Mouse (Mus musculus) embryonic facial prominence, embryonic 14.5 days (tissue): ENCODE measurements at regions not wholly inside any gene's neighbourhood (a gene's known extent, or its start where the extent isn't known, plus 50 kb on each side); places are given as distances from the start of the nearest gene placed in this dataset.

Source experiments
- ATAC-seq: fragments of 200-750 bp; cut with Nextera tagmentation; 2 replicates; pipeline ENCODE4 v1.8.0; 2017; ENCODE audit warnings: low read depth, moderate number of reproducible peaks, moderate TSS enrichment
- DNase-seq: peaks from one replicate; pipeline ENCODE4 v3.0.0-alpha.2; 2015; ENCODE audit warnings: low spot score
- H3K27ac ChIP-seq: fragments of 300-500 bp; sonication (generic); replicated peaks from 2 replicates; pipeline ENCODE4 v1.5.1; 2014; ENCODE audit warnings: low read depth, mild to moderate bottlenecking, low read length, moderate library complexity
- H3K27me3 ChIP-seq: fragments of 300-500 bp; sonication (generic); replicated peaks from 2 replicates; pipeline ENCODE4 v1.6.1; 2014; ENCODE audit warnings: low read length; ENCODE audit not compliant: control insufficient read depth, insufficient read depth
- H3K36me3 ChIP-seq: fragments of 300-500 bp; sonication (generic); 2 replicates; pipeline ENCODE4 v1.6.1; 2014; ENCODE audit warnings: low read length, mixed read lengths; ENCODE audit not compliant: control insufficient read depth, insufficient read depth
- H3K4me1 ChIP-seq: fragments of 300-500 bp; sonication (generic); 2 replicates; pipeline ENCODE4 v1.6.1; 2014; ENCODE audit warnings: antibody characterized with exemption, low read length; ENCODE audit not compliant: control insufficient read depth, insufficient read depth
- H3K4me2 ChIP-seq: fragments of 300-500 bp; sonication (generic); 2 replicates; pipeline ENCODE4 v1.6.1; 2014; ENCODE audit warnings: low read depth, mild to moderate bottlenecking, low read length, moderate library complexity, mixed read lengths
- H3K4me3 ChIP-seq: fragments of 300-500 bp; sonication (generic); 2 replicates; pipeline ENCODE4 v1.5.1; 2014; ENCODE audit warnings: low read depth, mild to moderate bottlenecking, low read length
- H3K9ac ChIP-seq: fragments of 300-500 bp; sonication (generic); 2 replicates; pipeline ENCODE4 v1.6.1; 2014; ENCODE audit warnings: low read depth, mild to moderate bottlenecking, low read length, moderate library complexity, mixed read lengths
- H3K9me3 ChIP-seq: fragments of 300-500 bp; sonication (generic); 2 replicates; pipeline ENCODE4 v1.6.1; 2016; ENCODE audit warnings: low read length; ENCODE audit not compliant: control insufficient read depth
- WGBS: fragments of 180-500 bp; shearing (Covaris S2); extraction: QIAGEN DNeasy Blood & Tissue Kit; methylation state at CpG from one replicate; pipeline ENCODE4 v1.1.7; 2014; 5-methylcytosine and 5-hydroxymethylcytosine counted together

- ATAC-seq (no peak), DNase-seq (no peak)
- Histone ChIP-seq H3K4me2 (no peak overlapping the region), H3K27ac (no peak overlapping the region), H3K9ac (no peak overlapping the region), H3K27me3 (no peaks in the 10 kb centered on the region), H3K36me3 (no peaks in the 10 kb centered on the region), H3K9me3 (no peaks in the 10 kb centered on the region), H3K4me3 (no peak overlapping the region), H3K4me1 (no peaks in the 10 kb centered on the region)
Measured at GRCm38 (mm10) chr5:47254835-47255369, 728.0 kb upstream of the Slit2 start.

GRCm38 (mm10) chr5:47261658-47262411 lies 721.1 kb upstream of the Slit2 start:
- Histone ChIP-seq H3K9ac (no peak overlapping the region), H3K4me3 (no peak overlapping the region), H3K4me2 (no peak overlapping the region), H3K36me3 (no peaks in the 10 kb centered on the region), H3K27ac (no peak overlapping the region), H3K27me3 (no peaks in the 10 kb centered on the region), H3K9me3 (no peaks in the 10 kb centered on the region), H3K4me1 (no peaks in the 10 kb centered on the region)
- 70% methylated on average over 5 of the region's 5 CpGs for WGBS
- DNase-seq (no peak), ATAC-seq (no peak)

- no peaks in the 10 kb centered on the region for H3K27me3 ChIP-seq
- DNase-seq (no peak), ATAC-seq (no peak)
- no peak overlapping the region for H3K4me2 ChIP-seq
- no peak overlapping the region for H3K4me3 ChIP-seq
- no peak overlapping the region for H3K27ac ChIP-seq
- no peak overlapping the region for H3K9ac ChIP-seq
- no peaks in the 10 kb centered on the region for H3K4me1 ChIP-seq
- H3K9me3 ChIP-seq: no peaks in the 10 kb centered on the region
- H3K36me3 ChIP-seq: no peaks in the 10 kb centered on the region
- WGBS: 62% methylated on average over 3 of the region's 3 CpGs
Measured at GRCm38 (mm10) chr5:47272642-47273041, 710.3 kb upstream of the Slit2 start.

- H3K9ac ChIP-seq: no peak overlapping the region
- DNase-seq (peak; percentile 35), ATAC-seq (peak; percentile 65)
- H3K4me2 ChIP-seq: no peak overlapping the region
- no peak overlapping the region for H3K27ac ChIP-seq
- H3K27me3 ChIP-seq: no peaks in the 10 kb centered on the region
- no peak overlapping the region for H3K4me3 ChIP-seq
- H3K4me1 ChIP-seq: no peaks in the 10 kb centered on the region
- WGBS: 50% methylated on average over 9 of the region's 9 CpGs
- H3K9me3 ChIP-seq: no peaks in the 10 kb centered on the region
- no peaks in the 10 kb centered on the region for H3K36me3 ChIP-seq
Measured at GRCm38 (mm10) chr5:47273389-47274255, 709.3 kb upstream of the Slit2 start.

GRCm38 (mm10) chr5:47274256-47274638 lies 708.7 kb upstream of the Slit2 start:
- ATAC-seq (no peak), DNase-seq (no peak)
- Histone ChIP-seq H3K9me3 (no peaks in the 10 kb centered on the region), H3K27me3 (no peaks in the 10 kb centered on the region), H3K27ac (no peak overlapping the region), H3K4me3 (no peak overlapping the region), H3K4me2 (no peak overlapping the region), H3K9ac (no peak overlapping the region), H3K36me3 (no peaks in the 10 kb centered on the region), H3K4me1 (no peaks in the 10 kb centered on the region)
- whole genome bisulfite sequencing: 57% methylated on average over 1 of the region's 1 CpGs

GRCm38 (mm10) chr5:47276231-47277195 lies 706.4 kb upstream of the Slit2 start:
- no peaks in the 10 kb centered on the region for H3K9me3 ChIP-seq
- H3K27me3 ChIP-seq: no peaks in the 10 kb centered on the region
- no peak overlapping the region for H3K27ac ChIP-seq
- no peak for DNase-seq
- H3K4me3 ChIP-seq: no peak overlapping the region
- H3K4me1 ChIP-seq: no peaks in the 10 kb centered on the region
- no peak for ATAC-seq
- WGBS: 59% methylated on average over 5 of the region's 5 CpGs
- H3K4me2 ChIP-seq: no peak overlapping the region
- no peak overlapping the region for H3K9ac ChIP-seq
- no peaks in the 10 kb centered on the region for H3K36me3 ChIP-seq

GRCm38 (mm10) chr5:47279630-47280029 lies 703.3 kb upstream of the Slit2 start:
- no peak overlapping the region for H3K4me3 ChIP-seq
- WGBS: 88% methylated on average over 3 of the region's 3 CpGs
- ATAC-seq: no peak
- no peak overlapping the region for H3K27ac ChIP-seq
- H3K27me3 ChIP-seq: no peaks in the 10 kb centered on the region
- H3K36me3 ChIP-seq: no peaks in the 10 kb centered on the region
- no peaks in the 10 kb centered on the region for H3K4me1 ChIP-seq
- H3K9me3 ChIP-seq: no peaks in the 10 kb centered on the region
- no peak overlapping the region for H3K4me2 ChIP-seq
- no peak for DNase-seq
- no peak overlapping the region for H3K9ac ChIP-seq

- Histone ChIP-seq H3K9ac (no peak overlapping the region), H3K36me3 (no peaks in the 10 kb centered on the region), H3K4me2 (no peak overlapping the region), H3K4me3 (no peak overlapping the region), H3K27me3 (no peaks in the 10 kb centered on the region), H3K27ac (no peak overlapping the region), H3K4me1 (no peaks in the 10 kb centered on the region), H3K9me3 (no peaks in the 10 kb centered on the region)
- ATAC-seq (no peak), DNase-seq (no peak)
- 84% methylated on average over 4 of the region's 4 CpGs for WGBS
Measured at GRCm38 (mm10) chr5:47299602-47300001, 683.3 kb upstream of the Slit2 start.
